Mouse (Mus musculus) neural tube, embryonic 12.5 days (tissue): ENCODE results near the gene Gm49403. TPM values are rescaled to one million over a fixed set of nuclear protein-coding genes. Genes with fewer than 3 reads are reported as not detected.
"Not testable (repeated sequence)": the region's sequence is repeated elsewhere in the genome, so short reads cannot be mapped to it uniquely, and the experiment has no call there.

Experiments used
- ATAC-seq: fragments of 200-750 bp; cut with Nextera tagmentation; 2 replicates; pipeline ENCODE4 v1.8.0; 2017; ENCODE audit warnings: low read depth, mild to moderate bottlenecking, moderate TSS enrichment, moderate library complexity; ENCODE audit not compliant: low FRiP score
- H3K27ac ChIP-seq: fragments of 300-500 bp; sonication (generic); 2 replicates; pipeline ENCODE4 v1.5.1; 2016
- H3K27me3 ChIP-seq: fragments of 300-500 bp; sonication (generic); replicated peaks from 2 replicates; pipeline ENCODE4 v1.6.1; 2016; ENCODE audit warnings: mild to moderate bottlenecking
- H3K36me3 ChIP-seq: fragments of 300-500 bp; sonication (generic); 2 replicates; pipeline ENCODE4 v1.6.1; 2016; ENCODE audit warnings: mild to moderate bottlenecking
- H3K4me1 ChIP-seq: fragments of 300-500 bp; sonication (generic); 2 replicates; pipeline ENCODE4 v1.6.1; 2016
- H3K4me2 ChIP-seq: fragments of 300-500 bp; sonication (generic); replicated peaks from 2 replicates; pipeline ENCODE4 v1.6.1; 2016; ENCODE audit warnings: mild to moderate bottlenecking
- H3K4me3 ChIP-seq: fragments of 300-500 bp; sonication (generic); 2 replicates; pipeline ENCODE4 v1.5.1; 2016
- H3K9ac ChIP-seq: fragments of 300-500 bp; sonication (generic); 2 replicates; pipeline ENCODE4 v1.6.1; 2016; ENCODE audit warnings: mild to moderate bottlenecking
- H3K9me3 ChIP-seq: fragments of 300-500 bp; sonication (generic); 2 replicates; pipeline ENCODE4 v1.6.1; 2016; ENCODE audit warnings: mild to moderate bottlenecking
- WGBS: fragments of 180-500 bp; shearing (Covaris S2); methylation state at CpG from one replicate; pipeline ENCODE4 v1.1.7; 2016; 5-methylcytosine and 5-hydroxymethylcytosine counted together
- polyA plus RNA-seq: library from polyadenylated mRNA; unstranded; fragments of >200 nt; fragmentation: Nextera tagmentation; extraction: Ambion mirVana; gene quantifications from 2 replicates; pipeline ENCODE4 v1.2.1, GENCODE M21; 2016

The Gm49403 gene
- polyA plus RNA-seq, 1 experiment from 2014 or later = not detected

DNA sequence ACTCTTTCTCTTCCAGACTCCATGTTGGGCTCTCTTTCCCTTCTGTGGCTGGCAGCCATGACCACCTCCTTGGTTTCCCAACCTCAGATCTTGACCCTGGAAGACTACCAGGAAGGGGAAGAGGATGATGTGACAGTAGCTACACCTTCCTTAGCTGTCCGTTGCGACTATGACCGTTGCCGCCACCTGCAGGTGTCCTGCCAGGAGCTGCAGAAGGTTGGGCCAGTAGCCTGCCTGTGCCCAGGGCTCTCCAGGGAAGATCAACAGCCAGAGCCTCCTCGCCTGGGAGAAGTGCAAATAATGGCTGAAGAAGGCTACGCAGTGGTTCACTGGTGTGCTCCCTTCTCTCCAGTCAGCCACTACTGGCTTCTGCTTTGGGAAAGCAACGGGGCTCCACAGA is 32.1 kb upstream of the Gm49403 start:
- Histone ChIP-seq H3K36me3 (peaks cover 25% of the 10 kb centered on the region), H3K9me3 (no peaks in the 10 kb centered on the region), H3K27me3 (no peaks in the 10 kb centered on the region; the same call in 1 of the 2 replicates), H3K4me1 (no peaks in the 10 kb centered on the region), H3K4me3 (no peak overlapping the region), H3K4me2 (no peak overlapping the region), H3K9ac (no peak overlapping the region), H3K27ac (no peak overlapping the region)
- ATAC-seq = no peak
- 54% methylated on average over 7 of the region's 7 CpGs for WGBS

DNA sequence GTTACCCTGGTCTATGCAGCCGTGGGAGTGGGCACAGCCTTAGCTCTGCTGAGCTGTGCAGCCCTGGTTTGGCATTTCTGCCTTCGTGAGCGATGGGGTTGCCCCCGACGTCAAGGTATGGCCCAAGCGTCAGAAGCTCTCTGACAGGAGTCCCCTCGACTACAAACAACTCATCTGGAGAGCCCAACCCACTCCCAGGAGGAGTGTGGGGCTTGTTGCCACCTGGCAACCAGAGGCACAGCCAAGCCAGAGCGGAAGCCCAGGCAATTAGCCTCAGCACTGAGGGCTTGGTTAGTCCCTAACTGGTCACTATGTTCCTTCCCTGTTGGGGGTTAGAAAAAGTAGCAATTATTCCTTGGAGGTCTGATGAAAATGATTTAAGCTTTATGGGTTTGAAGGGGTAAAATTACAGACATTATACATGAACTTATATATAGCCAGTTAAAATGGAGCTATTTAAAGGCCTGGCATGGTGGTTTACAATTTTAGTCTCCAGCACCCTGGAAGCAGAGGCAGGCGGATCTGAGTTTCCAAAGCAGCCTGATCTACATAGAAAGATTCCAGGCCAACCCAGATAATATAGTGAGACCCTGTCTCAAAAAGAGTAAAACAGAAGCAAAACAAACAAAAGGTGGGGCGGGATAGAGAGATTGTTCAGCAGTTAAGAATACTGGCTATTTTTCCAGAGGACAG is 31.3 kb upstream of the Gm49403 start:
- H3K27ac ChIP-seq = no peak overlapping the region
- no peak overlapping the region for H3K4me3 ChIP-seq
- 63% methylated on average over 10 of the region's 10 CpGs for WGBS
- no peaks in the 10 kb centered on the region for H3K9me3 ChIP-seq
- no peak overlapping the region for H3K4me2 ChIP-seq
- H3K27me3 ChIP-seq = no peaks in the 10 kb centered on the region; the same call in 1 of the 2 replicates
- no peaks in the 10 kb centered on the region for H3K4me1 ChIP-seq
- ATAC-seq = no peak
- H3K9ac ChIP-seq = no peak overlapping the region
- H3K36me3 ChIP-seq = peaks cover 17% of the 10 kb centered on the region

- H3K9me3 ChIP-seq = no peaks in the 10 kb centered on the region
- ATAC-seq = no peak
- H3K4me2 ChIP-seq = no peak overlapping the region
- H3K4me3 ChIP-seq = no peak overlapping the region
- 82% methylated on average over 3 of the region's 3 CpGs for WGBS
- no peak overlapping the region for H3K27ac ChIP-seq
- peaks cover 11% of the 10 kb centered on the region; the same call in 1 of the 2 replicates for H3K36me3 ChIP-seq
- no peaks in the 10 kb centered on the region; the same call in 1 of the 2 replicates for H3K27me3 ChIP-seq
- H3K4me1 ChIP-seq = no peaks in the 10 kb centered on the region
- no peak overlapping the region for H3K9ac ChIP-seq
Measured at GRCm38 (mm10) chr19:8853117-8853516, 30.6 kb upstream of the Gm49403 start.

GRCm38 (mm10) chr19:8857689-8858088 is 26.0 kb upstream of the Gm49403 start:
- Histone ChIP-seq H3K36me3 (no peaks in the 10 kb centered on the region), H3K9ac (no peak overlapping the region), H3K4me2 (no peak overlapping the region), H3K4me1 (no peaks in the 10 kb centered on the region), H3K27me3 (no peaks in the 10 kb centered on the region), H3K27ac (no peak overlapping the region), H3K9me3 (no peaks in the 10 kb centered on the region), H3K4me3 (no peak overlapping the region)
- ATAC-seq = no peak
- 40% methylated on average over 4 of the region's 4 CpGs for WGBS

GRCm38 (mm10) chr19:8859018-8859417 is 24.7 kb upstream of the Gm49403 start:
- H3K27me3 ChIP-seq = no peaks in the 10 kb centered on the region
- H3K9ac ChIP-seq = no peak overlapping the region
- ATAC-seq = no peak
- no peak overlapping the region for H3K4me3 ChIP-seq
- 24% methylated on average over 1 of the region's 1 CpGs for WGBS
- H3K36me3 ChIP-seq = no peaks in the 10 kb centered on the region
- no peak overlapping the region for H3K27ac ChIP-seq
- no peak overlapping the region for H3K4me2 ChIP-seq
- no peaks in the 10 kb centered on the region for H3K4me1 ChIP-seq
- H3K9me3 ChIP-seq = no peaks in the 10 kb centered on the region

GRCm38 (mm10) chr19:8864265-8864664 is 19.5 kb upstream of the Gm49403 start:
- no peak overlapping the region for H3K4me3 ChIP-seq
- H3K4me1 ChIP-seq = no peaks in the 10 kb centered on the region
- no peak for ATAC-seq
- H3K27ac ChIP-seq = no peak overlapping the region
- no peaks in the 10 kb centered on the region for H3K9me3 ChIP-seq
- H3K27me3 ChIP-seq = no peaks in the 10 kb centered on the region
- H3K9ac ChIP-seq = no peak overlapping the region
- no peaks in the 10 kb centered on the region for H3K36me3 ChIP-seq
- no peak overlapping the region for H3K4me2 ChIP-seq
- 82% methylated on average over 6 of the region's 6 CpGs for WGBS

DNA sequence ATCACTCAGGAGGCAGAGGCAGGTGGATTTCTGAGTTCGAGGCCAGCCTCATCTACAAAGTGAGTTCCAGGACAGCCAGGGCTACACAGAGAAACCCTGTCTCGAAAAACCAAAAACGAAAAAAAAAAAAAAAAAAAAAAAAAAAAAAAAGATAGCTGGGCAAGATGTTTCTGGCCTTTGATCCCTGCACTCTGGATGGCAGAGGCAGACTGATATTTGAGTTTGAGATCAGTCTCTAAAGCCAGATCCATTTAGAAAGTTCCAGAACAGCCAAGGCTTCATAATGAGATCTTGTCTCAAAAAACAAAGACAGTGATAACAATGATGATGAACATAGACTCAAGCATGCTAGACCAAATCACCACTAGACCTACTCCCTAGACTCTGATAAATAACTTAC is 13.3 kb upstream of the Gm49403 start:
- peak overlapping the region; percentile 79; the same call in 1 of the 2 replicates for H3K4me3 ChIP-seq
- H3K9me3 ChIP-seq, H3K4me1 ChIP-seq, H3K27ac ChIP-seq, H3K27me3 ChIP-seq, H3K9ac ChIP-seq, ATAC-seq: not testable (repeated sequence)
- 70% methylated on average over 3 of the region's 3 CpGs for WGBS
- H3K4me2 ChIP-seq = peak overlapping the region; percentile 92
- peaks cover 22% of the 10 kb centered on the region for H3K36me3 ChIP-seq

DNA sequence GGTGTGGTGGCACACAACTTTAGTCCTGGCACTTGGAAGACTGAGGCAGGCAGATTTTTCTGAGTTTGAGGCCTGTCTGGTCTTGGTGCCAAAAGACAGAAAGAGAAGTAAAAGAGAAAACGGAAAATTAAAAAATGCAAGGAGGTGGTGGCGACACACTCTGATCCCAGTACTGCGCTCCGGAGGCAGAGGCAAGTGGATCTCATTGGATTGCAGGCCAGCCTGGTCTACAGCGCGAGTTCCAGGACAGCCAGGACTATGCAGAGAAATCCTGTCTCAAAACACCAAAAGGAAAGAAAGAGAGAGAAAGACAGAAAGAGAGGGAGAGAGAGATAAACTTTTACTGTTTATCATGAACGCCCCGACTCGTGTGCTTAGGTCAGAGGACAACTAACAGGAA is 12.9 kb upstream of the Gm49403 start:
- Histone ChIP-seq H3K27me3 (no peaks in the 10 kb centered on the region), H3K27ac (peak overlapping the region; percentile 23; the same call in 1 of the 2 replicates), H3K36me3 (peaks cover 27% of the 10 kb centered on the region), H3K4me2 (peak overlapping the region; percentile 92), H3K9ac (peak overlapping the region; percentile 96), H3K4me1 (peaks cover 9% of the 10 kb centered on the region), H3K9me3 (no peaks in the 10 kb centered on the region), H3K4me3 (peak overlapping the region; percentile 79)
- 64% methylated on average over 9 of the region's 9 CpGs for WGBS
- ATAC-seq = peak; percentile 51

DNA sequence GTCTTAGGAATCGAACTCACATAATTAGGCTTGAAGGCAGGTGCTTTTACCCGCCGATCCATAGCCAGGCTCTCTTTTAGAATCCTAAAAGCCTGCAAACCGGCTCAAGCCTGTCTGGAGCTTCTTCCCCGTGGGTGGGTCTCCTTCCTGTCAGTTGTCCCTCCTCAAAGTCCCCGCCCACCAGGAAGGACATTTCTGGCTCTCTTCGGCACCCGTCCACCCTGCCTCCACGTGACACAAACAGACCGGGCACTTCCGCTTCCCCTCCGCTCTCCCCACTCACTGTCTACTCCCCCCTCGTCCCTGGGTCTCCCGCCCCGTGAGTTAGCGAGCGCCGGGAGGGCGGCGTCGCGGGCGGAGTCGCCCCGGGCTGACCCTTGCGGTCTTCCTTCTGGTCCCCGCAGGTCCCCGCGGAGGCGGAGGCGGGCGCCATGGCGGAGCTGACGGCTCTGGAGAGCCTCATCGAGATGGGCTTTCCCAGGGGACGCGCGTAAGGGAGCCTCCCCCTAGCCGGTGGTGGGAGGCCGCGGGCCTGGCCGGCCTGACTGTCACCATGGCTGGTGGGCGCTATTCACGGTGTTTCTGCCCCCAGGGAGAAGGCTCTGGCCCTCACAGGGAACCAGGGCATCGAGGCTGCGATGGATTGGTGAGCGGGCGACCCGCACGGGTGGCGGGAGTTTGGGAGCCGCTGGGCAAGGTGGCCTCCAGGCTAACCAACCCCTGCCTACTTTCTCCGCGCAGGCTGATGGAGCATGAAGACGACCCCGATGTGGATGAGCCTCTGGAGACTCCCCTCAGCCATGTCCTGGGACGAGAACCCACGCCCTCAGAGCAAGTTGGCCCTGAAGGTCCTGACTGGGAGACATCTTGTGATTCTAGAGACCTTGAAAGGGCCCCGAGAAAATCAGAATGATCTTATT is 12.2 kb upstream of the Gm49403 start, which contains the start of gene Ubxn1:
Gene Ubxn1, plus strand, starts transcription at position 230 of the 920 bp plus-strand sequence.
- Histone ChIP-seq H3K9ac (peak within 1 kb of the TSS; percentile 96), H3K4me1 (peaks cover 9% of the 10 kb centered on the region), H3K4me3 (peak within 1 kb of the TSS; percentile 79), H3K27me3 (no peaks in the 10 kb centered on the region), H3K27ac (peak within 1 kb of the TSS; percentile 33; the same call in 1 of the 2 replicates), H3K36me3 (peaks cover 33% of the 10 kb centered on the region), H3K4me2 (peak within 1 kb of the TSS; percentile 92), H3K9me3 (no peaks in the 10 kb centered on the region)
- under 1% methylated on average over 59 of the region's 59 CpGs for WGBS
- peak; percentile 97 for ATAC-seq

- H3K27ac ChIP-seq = 0 out of 2 replicates have a peak overlapping the region, but pooled peaks have one; percentile 33
Measured at GRCm38 (mm10) chr19:8872266-8872840, 11.4 kb upstream of the Gm49403 start.

DNA sequence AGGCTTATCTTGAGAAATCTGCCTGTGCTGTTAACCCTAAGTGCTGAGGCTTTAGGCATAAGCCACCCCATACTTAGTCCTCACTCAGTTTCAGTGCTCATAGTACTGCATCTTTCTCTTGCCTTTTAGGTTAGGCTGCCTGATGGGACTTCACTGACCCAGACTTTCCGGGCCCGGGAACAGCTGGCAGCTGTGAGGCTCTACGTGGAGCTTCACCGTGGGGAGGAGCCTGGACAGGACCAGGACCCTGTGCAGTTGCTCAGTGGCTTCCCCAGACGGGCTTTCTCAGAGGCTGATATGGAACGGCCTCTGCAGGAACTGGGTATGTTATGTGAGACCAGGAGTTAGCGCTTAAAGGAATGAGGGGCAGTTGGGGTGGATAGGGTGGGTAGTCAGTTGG is 8.7 kb upstream of the Gm49403 start:
- Histone ChIP-seq H3K4me3 (no peak overlapping the region), H3K4me2 (no peak overlapping the region), H3K9me3 (no peaks in the 10 kb centered on the region), H3K4me1 (peaks cover 15% of the 10 kb centered on the region), H3K36me3 (peaks cover 39% of the 10 kb centered on the region), H3K9ac (no peak overlapping the region), H3K27ac (no peak overlapping the region), H3K27me3 (no peaks in the 10 kb centered on the region)
- no peak for ATAC-seq
- 94% methylated on average over 7 of the region's 7 CpGs for WGBS

More at GRCm38 (mm10) chr19:8872266-8872840, 11.4 kb upstream of the Gm49403 start:
- WGBS = 81% methylated on average over 10 of the region's 10 CpGs
- H3K27me3 ChIP-seq = no peaks in the 10 kb centered on the region
- no peaks in the 10 kb centered on the region for H3K9me3 ChIP-seq
- H3K4me2 ChIP-seq = peak overlapping the region; percentile 92
- H3K9ac ChIP-seq = peak overlapping the region; percentile 96
- H3K4me3 ChIP-seq = peak overlapping the region; percentile 79
- H3K4me1 ChIP-seq = peaks cover 9% of the 10 kb centered on the region
- peaks cover 39% of the 10 kb centered on the region for H3K36me3 ChIP-seq
- no peak for ATAC-seq
